Mouse (Mus musculus): ENCODE data around the gene Spcs2.

- TF ChIP-seq CTCF (IDR thresholded peaks at IDR 0.05; ENCODE audit: low read depth) (no peak), EP300 (IDR thresholded peaks at IDR 0.05; ENCODE audit: low read depth) (no peak; the same call in 1 of the 2 replicates)
Observed at GRCm38 (mm10) chr7:99799118-99799517, 64.1 kb downstream of the Spcs2 start.
